ENCODE assay signal across 21 mouse cellular contexts in genomic region chr8:65812971-65813370, GRCm38 (mm10).
"Had no signal": no experiment of that assay in that cellular context is flagged by ENCODE, and none has a peak within 500 bp of the region (broad histone marks: within the 10 kb centered on the region; RNA-seq: fewer than 3 reads in every experiment).

No protein-coding gene starts in this region.

- DNase-seq: heart, postnatal 14 days; heart, postnatal 36 days; heart, postnatal 4 days; kidney, adult 11 months; kidney, adult 18-20 months; kidney, adult 2 months; kidney, adult 8-10 months; kidney, adult 9 months; kidney, postnatal 10 days; kidney, postnatal 14 days; kidney, postnatal 25 days; kidney, postnatal 36 days; kidney, postnatal 4 days; layer of hippocampus, adult 9-11 months; layer of hippocampus, postnatal 36 days had no signal

- ATAC-seq: hindbrain, embryonic 16.5 days; hindbrain, postnatal 0 days; inflammation-experienced regulatory T-cells, adult 6 months; intestine, embryonic 15.5 days; intestine, embryonic 16.5 days; intestine, postnatal 0 days had no signal
